Mouse (Mus musculus): ENCODE data around the gene Pemt. TPM values are rescaled to one million over a fixed set of nuclear protein-coding genes. Genes with fewer than 3 reads are reported as not detected.

The Pemt gene
- polyA plus RNA-seq, 1 experiment from 2014 or later = 9.4 TPM

GRCm38 (mm10) chr11:60065267-60065666 is 19.0 kb upstream of the Pemt start:
- Histone ChIP-seq H3K4me3 (ENCODE audit: low read depth, low read length) (no peak overlapping the region), H3K9me3 (replicated peaks; ENCODE audit: control insufficient read depth, low read length) (no peaks in the 10 kb centered on the region), H3K27me3 (replicated peaks; ENCODE audit: control insufficient read depth, insufficient read depth, low read length) (no peaks in the 10 kb centered on the region), H3K9ac (ENCODE audit: low read length) (no peak overlapping the region), H3K4me1 (ENCODE audit: control insufficient read depth, insufficient read depth, low read length) (no peaks in the 10 kb centered on the region), H3K4me2 (ENCODE audit: low read length) (no peak overlapping the region), H3K27ac (ENCODE audit: low read depth, low read length) (no peak overlapping the region), H3K36me3 (ENCODE audit: control insufficient read depth, insufficient read depth, low read length) (no peaks in the 10 kb centered on the region)
- 58% methylated on average over 1 of the region's 1 CpGs for WGBS
- ATAC-seq = no peak
- DNase-seq (ENCODE audit: low spot score) = no peak

- no peak overlapping the region for H3K27ac ChIP-seq (ENCODE audit: low read depth, low read length)
- H3K4me2 ChIP-seq (ENCODE audit: low read length) = no peak overlapping the region
- no peaks in the 10 kb centered on the region for H3K27me3 ChIP-seq (replicated peaks; ENCODE audit: control insufficient read depth, insufficient read depth, low read length)
- DNase-seq (ENCODE audit: low spot score) = no peak
- H3K9me3 ChIP-seq (replicated peaks; ENCODE audit: control insufficient read depth, low read length) = no peaks in the 10 kb centered on the region
- no peak overlapping the region for H3K4me3 ChIP-seq (ENCODE audit: low read depth, low read length)
- no peaks in the 10 kb centered on the region for H3K4me1 ChIP-seq (ENCODE audit: control insufficient read depth, insufficient read depth, low read length)
- H3K9ac ChIP-seq (ENCODE audit: low read length) = no peak overlapping the region
- no peaks in the 10 kb centered on the region for H3K36me3 ChIP-seq (ENCODE audit: control insufficient read depth, insufficient read depth, low read length)
- 70% methylated on average over 4 of the region's 4 CpGs for WGBS
- no peak for ATAC-seq
Measured at GRCm38 (mm10) chr11:60061504-60062006, 15.3 kb upstream of the Pemt start.

- 94% methylated on average over 2 of the region's 2 CpGs for WGBS
- Histone ChIP-seq H3K4me3 (ENCODE audit: low read depth, low read length) (no peak overlapping the region), H3K27me3 (replicated peaks; ENCODE audit: control insufficient read depth, insufficient read depth, low read length) (no peaks in the 10 kb centered on the region), H3K9me3 (replicated peaks; ENCODE audit: control insufficient read depth, low read length) (no peaks in the 10 kb centered on the region), H3K27ac (ENCODE audit: low read depth, low read length) (no peak overlapping the region), H3K4me2 (ENCODE audit: low read length) (no peak overlapping the region), H3K4me1 (ENCODE audit: control insufficient read depth, insufficient read depth, low read length) (no peaks in the 10 kb centered on the region), H3K9ac (ENCODE audit: low read length) (no peak overlapping the region), H3K36me3 (ENCODE audit: control insufficient read depth, insufficient read depth, low read length) (no peaks in the 10 kb centered on the region)
- DNase-seq (ENCODE audit: low spot score) (no peak), ATAC-seq (no peak)
Measured at GRCm38 (mm10) chr11:60060026-60060425, 13.7 kb upstream of the Pemt start.

- DNase-seq (ENCODE audit: low spot score) = no peak
- Histone ChIP-seq H3K9ac (ENCODE audit: low read length) (no peak overlapping the region), H3K4me3 (ENCODE audit: low read depth, low read length) (no peak overlapping the region), H3K4me2 (ENCODE audit: low read length) (no peak overlapping the region), H3K4me1 (ENCODE audit: control insufficient read depth, insufficient read depth, low read length) (no peaks in the 10 kb centered on the region), H3K9me3 (replicated peaks; ENCODE audit: control insufficient read depth, low read length) (no peaks in the 10 kb centered on the region), H3K27ac (ENCODE audit: low read depth, low read length) (no peak overlapping the region), H3K27me3 (replicated peaks; ENCODE audit: control insufficient read depth, insufficient read depth, low read length) (no peaks in the 10 kb centered on the region), H3K36me3 (ENCODE audit: control insufficient read depth, insufficient read depth, low read length) (no peaks in the 10 kb centered on the region)
- WGBS = 87% methylated on average over 10 of the region's 10 CpGs
- ATAC-seq = no peak
Measured at GRCm38 (mm10) chr11:60058441-60058840, 12.2 kb upstream of the Pemt start.

- Histone ChIP-seq H3K27me3 (replicated peaks; ENCODE audit: control insufficient read depth, insufficient read depth, low read length) (no peaks in the 10 kb centered on the region), H3K27ac (ENCODE audit: low read depth, low read length) (no peak overlapping the region), H3K9ac (ENCODE audit: low read length) (no peak overlapping the region), H3K4me2 (ENCODE audit: low read length) (no peak overlapping the region), H3K36me3 (ENCODE audit: control insufficient read depth, insufficient read depth, low read length) (no peaks in the 10 kb centered on the region), H3K9me3 (replicated peaks; ENCODE audit: control insufficient read depth, low read length) (no peaks in the 10 kb centered on the region), H3K4me1 (ENCODE audit: control insufficient read depth, insufficient read depth, low read length) (no peaks in the 10 kb centered on the region), H3K4me3 (ENCODE audit: low read depth, low read length) (no peak overlapping the region)
- ATAC-seq (no peak), DNase-seq (ENCODE audit: low spot score) (no peak)
- 86% methylated on average over 2 of the region's 2 CpGs for WGBS
Measured at GRCm38 (mm10) chr11:60057987-60058386, 11.7 kb upstream of the Pemt start.

GRCm38 (mm10) chr11:60056520-60056919 is 10.2 kb upstream of the Pemt start:
- DNase-seq (ENCODE audit: low spot score) = no peak

GRCm38 (mm10) chr11:60048841-60049240 is 2.6 kb upstream of the Pemt start:
- Histone ChIP-seq H3K9me3 (replicated peaks; ENCODE audit: control insufficient read depth, low read length) (no peaks in the 10 kb centered on the region), H3K4me3 (ENCODE audit: low read depth, low read length) (no peak overlapping the region), H3K4me2 (ENCODE audit: low read length) (no peak overlapping the region), H3K36me3 (ENCODE audit: control insufficient read depth, insufficient read depth, low read length) (no peaks in the 10 kb centered on the region), H3K27ac (ENCODE audit: low read depth, low read length) (no peak overlapping the region), H3K27me3 (replicated peaks; ENCODE audit: control insufficient read depth, insufficient read depth, low read length) (no peaks in the 10 kb centered on the region), H3K9ac (ENCODE audit: low read length) (no peak overlapping the region), H3K4me1 (ENCODE audit: control insufficient read depth, insufficient read depth, low read length) (peaks cover 6% of the 10 kb centered on the region)
- no peak for DNase-seq (ENCODE audit: low spot score)
- 94% methylated on average over 2 of the region's 2 CpGs for WGBS
- ATAC-seq = no peak

More at GRCm38 (mm10) chr11:60056520-60056919, 10.2 kb upstream of the Pemt start:
- Histone ChIP-seq H3K9me3 (replicated peaks; ENCODE audit: control insufficient read depth, low read length) (no peaks in the 10 kb centered on the region), H3K9ac (ENCODE audit: low read length) (no peak overlapping the region), H3K27me3 (replicated peaks; ENCODE audit: control insufficient read depth, insufficient read depth, low read length) (no peaks in the 10 kb centered on the region), H3K36me3 (ENCODE audit: control insufficient read depth, insufficient read depth, low read length) (no peaks in the 10 kb centered on the region), H3K4me2 (ENCODE audit: low read length) (no peak overlapping the region), H3K27ac (ENCODE audit: low read depth, low read length) (no peak overlapping the region), H3K4me3 (ENCODE audit: low read depth, low read length) (no peak overlapping the region), H3K4me1 (ENCODE audit: control insufficient read depth, insufficient read depth, low read length) (no peaks in the 10 kb centered on the region)
- ATAC-seq = no peak
- 76% methylated on average over 6 of the region's 6 CpGs for WGBS

GRCm38 (mm10) chr11:60045676-60046057 is 622 bp downstream of the Pemt start:
- ATAC-seq (peak; percentile 21), DNase-seq (ENCODE audit: low spot score) (no peak)
- Histone ChIP-seq H3K27me3 (replicated peaks; ENCODE audit: control insufficient read depth, insufficient read depth, low read length) (no peaks in the 10 kb centered on the region), H3K4me2 (ENCODE audit: low read length) (peak overlapping the region; percentile 63), H3K27ac (ENCODE audit: low read depth, low read length) (no peak overlapping the region), H3K4me3 (ENCODE audit: low read depth, low read length) (peak overlapping the region; percentile 47), H3K36me3 (ENCODE audit: control insufficient read depth, insufficient read depth, low read length) (no peaks in the 10 kb centered on the region), H3K9me3 (replicated peaks; ENCODE audit: control insufficient read depth, low read length) (no peaks in the 10 kb centered on the region), H3K9ac (ENCODE audit: low read length) (peak overlapping the region; percentile 66), H3K4me1 (ENCODE audit: control insufficient read depth, insufficient read depth, low read length) (peaks cover 6% of the 10 kb centered on the region)
- 9% methylated on average over 3 of the region's 3 CpGs for whole genome bisulfite sequencing

- H3K9me3 ChIP-seq (replicated peaks; ENCODE audit: control insufficient read depth, low read length) = no peaks in the 10 kb centered on the region
- H3K27ac ChIP-seq (ENCODE audit: low read depth, low read length) = no peak overlapping the region
- DNase-seq (ENCODE audit: low spot score) = no peak
- H3K4me2 ChIP-seq (ENCODE audit: low read length) = no peak overlapping the region
- H3K4me3 ChIP-seq (ENCODE audit: low read depth, low read length) = no peak overlapping the region
- H3K27me3 ChIP-seq (replicated peaks; ENCODE audit: control insufficient read depth, insufficient read depth, low read length) = no peaks in the 10 kb centered on the region
- 88% methylated on average over 1 of the region's 1 CpGs for WGBS
- H3K4me1 ChIP-seq (ENCODE audit: control insufficient read depth, insufficient read depth, low read length) = peaks cover 6% of the 10 kb centered on the region
- no peaks in the 10 kb centered on the region for H3K36me3 ChIP-seq (ENCODE audit: control insufficient read depth, insufficient read depth, low read length)
- H3K9ac ChIP-seq (ENCODE audit: low read length) = no peak overlapping the region
- ATAC-seq = no peak
Measured at GRCm38 (mm10) chr11:60044777-60045176, 1.5 kb downstream of the Pemt start.

All from forebrain, embryonic 14.5 days (tissue).